Mouse (Mus musculus) limb, embryonic 14.5 days (tissue): ENCODE data around the gene Hspg2. TPM values are rescaled to one million over a fixed set of nuclear protein-coding genes. Genes with fewer than 3 reads are reported as not detected.

Experiments
- ATAC-seq: fragments of 200-750 bp; cut with Nextera tagmentation; 2 replicates; pipeline ENCODE4 v1.8.0; 2017; ENCODE audit warnings: low read depth, moderate number of reproducible peaks, moderate TSS enrichment; ENCODE audit not compliant: low FRiP score
- DNase-seq: peaks from one replicate; pipeline ENCODE4 v3.0.0-alpha.2; 2015; ENCODE audit warnings: low spot score
- H3K27ac ChIP-seq: fragments of 300-500 bp; sonication (generic); replicated peaks from 2 replicates; pipeline ENCODE4 v1.5.1; 2014; ENCODE audit warnings: low read depth, mild to moderate bottlenecking, low read length, moderate library complexity, mixed read lengths
- H3K27me3 ChIP-seq: fragments of 300-500 bp; sonication (generic); 2 replicates; pipeline ENCODE4 v1.6.1; 2014; ENCODE audit warnings: low read length, mixed read lengths; ENCODE audit not compliant: control insufficient read depth, insufficient read depth
- H3K36me3 ChIP-seq: fragments of 300-500 bp; sonication (generic); 2 replicates; pipeline ENCODE4 v1.6.1; 2014; ENCODE audit warnings: mild to moderate bottlenecking, low read length, moderate library complexity, mixed read lengths; ENCODE audit not compliant: control insufficient read depth, insufficient read depth
- H3K4me1 ChIP-seq: fragments of 300-500 bp; sonication (generic); 2 replicates; pipeline ENCODE4 v1.6.1; 2014; ENCODE audit warnings: antibody characterized with exemption, low read length, mixed read lengths; ENCODE audit not compliant: control insufficient read depth, insufficient read depth
- H3K4me2 ChIP-seq: fragments of 300-500 bp; sonication (generic); replicated peaks from 2 replicates; pipeline ENCODE4 v1.6.1; 2014; ENCODE audit warnings: low read depth, mild to moderate bottlenecking, low read length, moderate library complexity; ENCODE audit not compliant: severe bottlenecking
- H3K4me3 ChIP-seq: fragments of 300-500 bp; sonication (generic); replicated peaks from 2 replicates; pipeline ENCODE4 v1.5.1; 2014; ENCODE audit warnings: low read length
- H3K9ac ChIP-seq: fragments of 300-500 bp; sonication (generic); 2 replicates; pipeline ENCODE4 v1.6.1; 2014; ENCODE audit warnings: mild to moderate bottlenecking, low read depth, low read length, moderate library complexity; ENCODE audit not compliant: severe bottlenecking
- H3K9me3 ChIP-seq: fragments of 300-500 bp; sonication (generic); 2 replicates; pipeline ENCODE4 v1.6.1; 2016; ENCODE audit warnings: low read length; ENCODE audit not compliant: control insufficient read depth
- POLR2A ChIP-seq: fragments of 200-500 bp; IDR thresholded peaks from 2 replicates; pipeline ENCODE4 v1.8.0; 2012; ENCODE audit warnings: inconsistent platforms, mild to moderate bottlenecking, moderate library complexity, borderline replicate concordance; ENCODE audit not compliant: insufficient read depth, insufficient read length; ENCODE audit errors: extremely low read depth
- WGBS: fragments of 180-500 bp; shearing (Covaris S2); extraction: QIAGEN DNeasy Blood & Tissue Kit; methylation state at CpG from one replicate; pipeline ENCODE4 v1.1.7; 2014; 5-methylcytosine and 5-hydroxymethylcytosine counted together
- polyA plus RNA-seq, 2 experiments: library from polyadenylated mRNA; depleted of rRNA in 1 of 2; stranded (reverse) in 1 of 2; unstranded in 1 of 2; fragments of >200 nt; fragmentation: Nextera tagmentation in 1 of 2; extraction: Ambion mirVana in 1 of 2; gene quantifications; 2 replicates each; pipeline versions ENCODE4 v1.2.1 to v1.2.3; 2012 to 2014

Hspg2 gene
- polyA plus RNA-seq, 2 experiments = 65.6 to 97.4 TPM

DNA sequence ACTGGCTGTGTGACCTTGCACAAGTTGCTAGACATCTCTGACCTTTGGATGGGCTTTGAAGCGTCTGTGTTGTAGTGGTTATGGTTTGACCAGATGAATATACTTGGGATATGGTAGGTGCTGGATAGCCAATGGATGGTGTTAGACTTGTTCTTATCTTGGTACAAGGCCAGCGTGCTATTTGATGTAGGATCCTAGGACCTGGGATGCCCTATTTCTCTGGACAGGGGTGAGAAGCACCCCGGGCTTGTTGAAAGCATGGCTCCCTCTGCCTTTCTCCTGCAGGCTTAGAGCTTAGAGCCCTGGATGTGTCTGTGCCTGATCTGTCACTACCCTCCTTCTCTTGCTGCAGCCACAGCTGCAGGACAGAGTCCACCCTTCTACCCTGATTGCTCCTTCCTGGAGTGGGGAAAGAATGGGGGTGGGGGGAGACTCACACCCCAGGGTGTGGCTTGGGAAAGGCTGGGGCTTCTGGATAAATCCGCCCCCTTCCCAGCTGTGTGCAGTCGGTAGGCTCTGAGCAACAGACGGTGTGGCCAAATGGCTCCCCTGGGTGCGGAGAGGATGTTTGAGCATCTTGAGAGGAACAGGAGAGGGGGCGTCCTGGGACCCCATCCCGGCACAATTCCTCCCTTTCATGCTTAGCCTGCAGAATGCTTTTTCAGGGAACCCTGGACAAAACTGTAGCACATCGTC is 7.6 kb downstream of the Hspg2 start:
- no peaks in the 10 kb centered on the region for H3K9me3 ChIP-seq
- ATAC-seq (peak; percentile 56), DNase-seq (peak; percentile 72)
- H3K9ac ChIP-seq = peak overlapping the region; percentile 45; the same call in 1 of the 2 replicates
- H3K4me1 ChIP-seq = peaks cover 81% of the 10 kb centered on the region
- WGBS = 18% methylated on average over 10 of the region's 10 CpGs
- H3K4me2 ChIP-seq = peak overlapping the region; percentile 42
- peak overlapping the region; percentile 59 for H3K27ac ChIP-seq
- no peak for TF ChIP-seq POLR2A
- H3K4me3 ChIP-seq = peak overlapping the region; percentile 11; the same call in 1 of the 2 replicates
- no peaks in the 10 kb centered on the region; the same call in 1 of the 2 replicates for H3K36me3 ChIP-seq
- H3K27me3 ChIP-seq = no peaks in the 10 kb centered on the region

DNA sequence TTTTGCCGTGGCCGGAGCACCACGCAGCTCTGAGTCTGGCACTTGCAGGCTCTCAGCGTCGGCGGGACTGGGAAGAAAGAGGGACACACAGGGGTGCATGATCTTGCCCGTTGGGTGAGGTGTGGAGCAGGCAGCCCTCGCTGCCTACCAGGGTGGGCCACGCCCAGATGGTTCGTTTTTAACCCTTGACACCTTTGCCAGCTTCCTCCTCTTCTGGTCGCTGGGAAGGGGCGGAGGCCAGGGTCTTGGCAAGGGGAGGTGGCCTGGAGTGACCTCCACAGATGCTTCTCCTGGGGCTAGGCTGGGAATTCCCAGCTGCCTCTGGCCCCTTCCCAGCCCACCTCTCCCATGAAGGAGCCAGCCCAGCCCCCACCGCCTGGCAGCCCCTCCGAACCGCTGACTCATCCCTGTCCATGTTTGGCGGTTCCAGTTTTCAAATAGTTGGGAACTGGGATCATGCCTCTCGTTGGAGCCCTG is 8.2 kb downstream of the Hspg2 start:
- H3K27me3 ChIP-seq = no peaks in the 10 kb centered on the region
- 15% methylated on average over 14 of the region's 17 CpGs for WGBS
- peak overlapping the region; percentile 11; the same call in 1 of the 2 replicates for H3K4me3 ChIP-seq
- H3K4me1 ChIP-seq = peaks cover 85% of the 10 kb centered on the region
- no peaks in the 10 kb centered on the region for H3K9me3 ChIP-seq
- no peaks in the 10 kb centered on the region; the same call in 1 of the 2 replicates for H3K36me3 ChIP-seq
- DNase-seq (no peak), ATAC-seq (no peak)
- peak overlapping the region; percentile 59 for H3K27ac ChIP-seq
- TF ChIP-seq POLR2A = no peak
- H3K4me2 ChIP-seq = peak overlapping the region; percentile 42
- H3K9ac ChIP-seq = peak overlapping the region; percentile 45; the same call in 1 of the 2 replicates

GRCm38 (mm10) chr4:137477611-137478010 is 9.0 kb downstream of the Hspg2 start:
- no peak overlapping the region for H3K9ac ChIP-seq

DNA sequence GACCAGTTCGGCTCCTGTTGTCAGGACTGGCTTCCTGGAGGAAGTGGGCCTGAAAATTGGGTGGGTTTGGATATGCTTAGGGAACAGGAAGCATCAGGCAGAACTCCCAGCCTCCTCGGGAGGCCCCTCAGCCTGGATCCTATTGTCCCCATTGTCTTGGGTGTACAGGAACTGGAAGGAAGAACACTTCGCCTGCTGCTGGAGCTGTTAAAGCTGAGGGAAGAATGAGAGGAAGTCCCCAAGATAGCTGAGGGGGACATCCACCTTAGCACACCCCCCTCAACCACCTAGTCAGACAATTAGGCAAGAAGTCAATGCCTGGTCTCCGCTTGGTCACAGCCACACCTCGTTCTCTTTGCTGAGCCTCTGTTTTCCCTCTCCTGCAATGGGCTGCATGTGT is 9.7 kb downstream of the Hspg2 start:
- no peak overlapping the region for H3K4me2 ChIP-seq
- no peaks in the 10 kb centered on the region for H3K9me3 ChIP-seq
- no peaks in the 10 kb centered on the region; the same call in 1 of the 2 replicates for H3K36me3 ChIP-seq
- DNase-seq = no peak
- H3K4me1 ChIP-seq = peaks cover 88% of the 10 kb centered on the region
- no peak for ATAC-seq
- WGBS = 75% methylated on average over 5 of the region's 5 CpGs
- H3K27ac ChIP-seq = no peak overlapping the region
- no peak for TF ChIP-seq POLR2A
- no peaks in the 10 kb centered on the region for H3K27me3 ChIP-seq
- H3K4me3 ChIP-seq = no peak overlapping the region
- H3K9ac ChIP-seq = no peak overlapping the region

More at GRCm38 (mm10) chr4:137477611-137478010, 9.0 kb downstream of the Hspg2 start:
- no peak for ATAC-seq
- no peaks in the 10 kb centered on the region for H3K27me3 ChIP-seq
- no peaks in the 10 kb centered on the region; the same call in 1 of the 2 replicates for H3K36me3 ChIP-seq
- no peak overlapping the region for H3K4me3 ChIP-seq
- no peaks in the 10 kb centered on the region for H3K9me3 ChIP-seq
- H3K4me2 ChIP-seq = no peak overlapping the region
- 0 out of 2 replicates have a peak overlapping the region, but pooled peaks have one; percentile 43 for H3K27ac ChIP-seq
- peaks cover 93% of the 10 kb centered on the region for H3K4me1 ChIP-seq
- WGBS = 63% methylated on average over 6 of the region's 6 CpGs
- no peak for TF ChIP-seq POLR2A
- no peak for DNase-seq

GRCm38 (mm10) chr4:137479757-137480156 is 11.2 kb downstream of the Hspg2 start:
- no peak overlapping the region for H3K9ac ChIP-seq
- no peaks in the 10 kb centered on the region for H3K27me3 ChIP-seq
- WGBS = 0% methylated on average over 6 of the region's 6 CpGs
- ATAC-seq (no peak), DNase-seq (no peak)
- no peak for TF ChIP-seq POLR2A
- H3K4me2 ChIP-seq = no peak overlapping the region; the same call in 1 of the 2 replicates
- no peak overlapping the region for H3K27ac ChIP-seq
- no peaks in the 10 kb centered on the region for H3K9me3 ChIP-seq
- H3K36me3 ChIP-seq = no peaks in the 10 kb centered on the region
- peaks cover 81% of the 10 kb centered on the region for H3K4me1 ChIP-seq
- no peak overlapping the region for H3K4me3 ChIP-seq
